Mouse (Mus musculus) embryonic facial prominence, embryonic 12.5 days (tissue): ENCODE measurements at regions not wholly inside any gene's neighbourhood (a gene's known extent, or its start where the extent isn't known, plus 50 kb on each side); places are given as distances from the start of the nearest gene placed in this dataset.

ENCODE experiments used
- ATAC-seq: fragments of 200-750 bp; cut with Nextera tagmentation; 2 replicates; pipeline ENCODE4 v1.8.0; 2017; ENCODE audit not compliant: insufficient number of reproducible peaks, insufficient read depth, low FRiP score, low TSS enrichment
- H3K27ac ChIP-seq: fragments of 300-500 bp; sonication (generic); 2 replicates; pipeline ENCODE4 v1.5.1; 2016; ENCODE audit warnings: mild to moderate bottlenecking
- H3K27me3 ChIP-seq: fragments of 300-500 bp; sonication (generic); 2 replicates; pipeline ENCODE4 v1.6.1; 2016; ENCODE audit warnings: mild to moderate bottlenecking, moderate library complexity
- H3K36me3 ChIP-seq: fragments of 300-500 bp; sonication (generic); 2 replicates; pipeline ENCODE4 v1.6.1; 2016; ENCODE audit warnings: mild to moderate bottlenecking
- H3K4me1 ChIP-seq: fragments of 300-500 bp; sonication (generic); 2 replicates; pipeline ENCODE4 v1.6.1; 2016
- H3K4me2 ChIP-seq: fragments of 300-500 bp; sonication (generic); replicated peaks from 2 replicates; pipeline ENCODE4 v1.6.1; 2016; ENCODE audit warnings: mild to moderate bottlenecking, moderate library complexity
- H3K4me3 ChIP-seq: fragments of 300-500 bp; sonication (generic); 2 replicates; pipeline ENCODE4 v1.5.1; 2016; ENCODE audit warnings: mild to moderate bottlenecking
- H3K9ac ChIP-seq: fragments of 300-500 bp; sonication (generic); 2 replicates; pipeline ENCODE4 v1.6.1; 2016; ENCODE audit warnings: mild to moderate bottlenecking, moderate library complexity
- H3K9me3 ChIP-seq: fragments of 300-500 bp; sonication (generic); 2 replicates; pipeline ENCODE4 v1.6.1; 2016; ENCODE audit warnings: mild to moderate bottlenecking, moderate library complexity
- WGBS: fragments of 180-500 bp; shearing (Covaris S2); methylation state at CpG from one replicate; pipeline ENCODE4 v1.1.7; 2016; 5-methylcytosine and 5-hydroxymethylcytosine counted together

- no peak for ATAC-seq
- H3K9me3 ChIP-seq: no peaks in the 10 kb centered on the region
- H3K27ac ChIP-seq: no peak overlapping the region
- H3K4me1 ChIP-seq: peaks cover 2% of the 10 kb centered on the region; the same call in 1 of the 2 replicates
- H3K36me3 ChIP-seq: no peaks in the 10 kb centered on the region
- H3K4me3 ChIP-seq: no peak overlapping the region
- no peaks in the 10 kb centered on the region for H3K27me3 ChIP-seq
- no peak overlapping the region for H3K4me2 ChIP-seq
- H3K9ac ChIP-seq: no peak overlapping the region
- 72% methylated on average over 4 of the region's 4 CpGs for WGBS
These were observed 408.0 kb downstream of the Prr30 start for GRCm38 (mm10) chr14:100792094-100792493.

- Histone ChIP-seq H3K9me3 (no peaks in the 10 kb centered on the region), H3K27ac (no peak overlapping the region), H3K4me1 (no peaks in the 10 kb centered on the region), H3K27me3 (no peaks in the 10 kb centered on the region), H3K4me2 (no peak overlapping the region), H3K4me3 (no peak overlapping the region), H3K36me3 (no peaks in the 10 kb centered on the region), H3K9ac (no peak overlapping the region)
- WGBS: 54% methylated on average over 3 of the region's 3 CpGs
- ATAC-seq: no peak
These were observed 418.2 kb downstream of the Prr30 start for GRCm38 (mm10) chr14:100781882-100782281.

DNA sequence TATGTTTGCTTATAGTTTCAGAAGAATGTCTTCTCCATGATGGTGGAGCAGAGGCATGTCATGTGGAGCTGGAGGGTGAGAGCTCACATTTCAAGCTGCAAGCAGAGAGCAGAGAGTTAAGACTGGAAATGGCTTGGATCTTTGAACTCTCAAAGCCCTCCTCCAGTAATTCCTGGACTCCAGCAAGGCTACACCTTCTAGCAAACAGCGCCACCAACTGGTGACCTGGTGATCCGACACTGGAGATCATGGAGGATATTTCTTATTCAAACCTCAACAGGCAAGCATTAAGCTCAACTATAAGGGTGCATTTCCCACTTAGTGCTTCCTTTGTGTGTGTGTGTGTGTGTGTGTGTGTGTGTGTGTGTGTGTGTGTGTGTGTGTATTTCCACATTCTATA lies 446.2 kb downstream of the Prr30 start:
- no peak for ATAC-seq
- 38% methylated on average over 2 of the region's 2 CpGs for WGBS

GRCm38 (mm10) chr14:100752746-100753145 lies 447.4 kb downstream of the Prr30 start:
- no peak overlapping the region for H3K4me2 ChIP-seq
- no peaks in the 10 kb centered on the region for H3K36me3 ChIP-seq
- H3K9me3 ChIP-seq: no peaks in the 10 kb centered on the region
- 89% methylated on average over 10 of the region's 10 CpGs for WGBS
- no peaks in the 10 kb centered on the region for H3K27me3 ChIP-seq
- peaks cover 5% of the 10 kb centered on the region; the same call in 1 of the 2 replicates for H3K4me1 ChIP-seq
- no peak overlapping the region for H3K4me3 ChIP-seq
- no peak overlapping the region for H3K27ac ChIP-seq
- ATAC-seq: no peak
- H3K9ac ChIP-seq: no peak overlapping the region

More for the DNA sequence above, 446.2 kb downstream of the Prr30 start:
- Histone ChIP-seq H3K9ac (no peak overlapping the region), H3K4me3 (no peak overlapping the region), H3K4me2 (no peak overlapping the region), H3K9me3 (no peaks in the 10 kb centered on the region), H3K27me3 (no peaks in the 10 kb centered on the region), H3K36me3 (no peaks in the 10 kb centered on the region), H3K4me1 (peaks cover 5% of the 10 kb centered on the region; the same call in 1 of the 2 replicates), H3K27ac (no peak overlapping the region)

DNA sequence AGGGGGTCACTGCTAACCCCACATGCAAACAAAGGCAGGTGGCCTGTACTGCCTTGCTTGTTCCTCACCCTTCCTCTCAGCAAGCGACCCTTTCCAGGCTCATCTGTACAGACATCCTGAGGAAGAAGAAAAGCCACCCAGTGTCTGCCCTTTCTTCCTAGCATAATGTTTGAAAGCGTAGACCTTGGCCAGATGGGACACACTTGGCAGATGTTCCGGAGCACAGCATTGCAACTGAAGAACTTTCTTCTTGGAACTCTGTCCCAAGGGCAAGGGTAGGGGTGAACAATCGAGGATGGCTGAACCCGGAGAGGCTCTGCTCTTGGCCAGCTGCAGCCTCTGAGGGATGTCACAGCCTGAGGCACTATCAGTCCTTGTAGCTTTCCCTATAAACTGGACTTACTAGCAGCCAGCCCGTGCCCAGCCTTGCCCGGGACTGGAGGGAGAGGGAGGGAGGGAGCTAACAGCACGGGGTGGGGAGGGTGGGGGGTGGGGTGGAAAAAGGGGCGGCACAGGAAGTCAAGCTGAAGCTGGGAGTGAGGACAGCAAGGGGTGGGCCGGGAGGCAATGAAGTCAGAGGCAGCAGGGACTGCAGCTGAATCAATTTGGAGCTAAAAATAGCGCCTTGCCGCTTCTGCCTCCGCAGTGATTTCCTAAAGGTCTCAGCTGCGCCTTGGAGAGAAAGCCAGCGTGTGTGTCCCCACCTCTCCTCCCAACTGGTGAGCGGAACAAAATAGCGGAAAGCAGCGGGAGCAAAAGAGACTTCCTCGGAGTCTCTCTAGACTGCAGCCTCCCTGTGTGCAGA lies 450.2 kb downstream of the Prr30 start:
- H3K4me3 ChIP-seq: peak overlapping the region; percentile 41
- H3K36me3 ChIP-seq: no peaks in the 10 kb centered on the region
- H3K9ac ChIP-seq: peak overlapping the region; percentile 30; the same call in 1 of the 2 replicates
- H3K9me3 ChIP-seq: no peaks in the 10 kb centered on the region
- H3K4me1 ChIP-seq: peaks cover 5% of the 10 kb centered on the region; the same call in 1 of the 2 replicates
- 7% methylated on average over 19 of the region's 19 CpGs for WGBS
- peak overlapping the region; percentile 86 for H3K27ac ChIP-seq
- peak overlapping the region; percentile 61 for H3K4me2 ChIP-seq
- no peaks in the 10 kb centered on the region for H3K27me3 ChIP-seq
- peak; percentile 95 for ATAC-seq

DNA sequence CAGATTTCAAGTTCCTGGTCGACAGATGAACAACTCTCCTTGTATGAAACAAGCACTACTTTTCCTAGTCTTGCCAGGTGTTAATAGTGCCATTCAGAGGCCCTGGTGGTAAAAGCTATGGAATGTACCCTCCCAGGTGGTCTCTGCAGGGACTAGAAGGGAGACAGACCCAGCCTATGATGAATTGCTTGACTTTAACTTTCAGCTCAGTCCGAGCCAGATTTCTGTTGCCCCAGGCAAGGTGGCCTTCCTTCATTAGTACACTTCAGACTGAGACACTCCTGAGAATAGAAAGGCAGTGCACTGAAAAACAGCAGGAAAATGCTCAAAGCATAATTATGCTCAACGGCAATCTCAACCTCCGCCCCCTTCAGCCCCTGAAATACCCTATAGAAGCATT lies 450.8 kb upstream of the Klf12 start:
- WGBS: 35% methylated on average over 4 of the region's 4 CpGs

GRCm38 (mm10) chr14:100728433-100728832 lies 444.0 kb upstream of the Klf12 start:
- Histone ChIP-seq H3K9ac (no peak overlapping the region), H3K27ac (peak overlapping the region; percentile 36; the same call in 1 of the 2 replicates), H3K9me3 (no peaks in the 10 kb centered on the region), H3K27me3 (no peaks in the 10 kb centered on the region), H3K36me3 (no peaks in the 10 kb centered on the region), H3K4me3 (no peak overlapping the region), H3K4me2 (no peak overlapping the region), H3K4me1 (peaks cover 3% of the 10 kb centered on the region; the same call in 1 of the 2 replicates)
- WGBS: 65% methylated on average over 4 of the region's 4 CpGs
- no peak for ATAC-seq

More for the DNA sequence above, 450.8 kb upstream of the Klf12 start:
- no peak overlapping the region for H3K4me2 ChIP-seq
- H3K4me3 ChIP-seq: no peak overlapping the region
- H3K27ac ChIP-seq: no peak overlapping the region
- no peaks in the 10 kb centered on the region for H3K4me1 ChIP-seq
- ATAC-seq: no peak
- H3K36me3 ChIP-seq: no peaks in the 10 kb centered on the region
- H3K27me3 ChIP-seq: no peaks in the 10 kb centered on the region
- no peaks in the 10 kb centered on the region for H3K9me3 ChIP-seq
- no peak overlapping the region for H3K9ac ChIP-seq

GRCm38 (mm10) chr14:100727701-100728100 lies 443.2 kb upstream of the Klf12 start:
- no peak overlapping the region for H3K4me2 ChIP-seq
- no peak overlapping the region for H3K9ac ChIP-seq
- H3K27me3 ChIP-seq: no peaks in the 10 kb centered on the region
- no peak overlapping the region for H3K27ac ChIP-seq
- peaks cover 3% of the 10 kb centered on the region; the same call in 1 of the 2 replicates for H3K4me1 ChIP-seq
- H3K36me3 ChIP-seq: no peaks in the 10 kb centered on the region
- H3K4me3 ChIP-seq: no peak overlapping the region
- ATAC-seq: no peak
- 49% methylated on average over 2 of the region's 2 CpGs for WGBS
- no peaks in the 10 kb centered on the region for H3K9me3 ChIP-seq

GRCm38 (mm10) chr14:100724962-100725361 lies 440.5 kb upstream of the Klf12 start:
- H3K27ac ChIP-seq: no peak overlapping the region
- H3K4me1 ChIP-seq: peaks cover 3% of the 10 kb centered on the region; the same call in 1 of the 2 replicates
- no peak for ATAC-seq
- H3K9ac ChIP-seq: no peak overlapping the region
- no peaks in the 10 kb centered on the region for H3K36me3 ChIP-seq
- no peaks in the 10 kb centered on the region for H3K27me3 ChIP-seq
- no peak overlapping the region for H3K4me3 ChIP-seq
- H3K4me2 ChIP-seq: no peak overlapping the region
- WGBS: 81% methylated on average over 8 of the region's 8 CpGs
- no peaks in the 10 kb centered on the region for H3K9me3 ChIP-seq

GRCm38 (mm10) chr14:100720667-100721066 lies 436.2 kb upstream of the Klf12 start:
- H3K4me2 ChIP-seq: no peak overlapping the region
- no peak for ATAC-seq
- WGBS: 52% methylated on average over 1 of the region's 1 CpGs

GRCm38 (mm10) chr14:100714952-100715351 lies 430.5 kb upstream of the Klf12 start:
- Histone ChIP-seq H3K4me2 (no peak overlapping the region), H3K4me1 (no peaks in the 10 kb centered on the region), H3K9ac (no peak overlapping the region), H3K27ac (no peak overlapping the region), H3K27me3 (no peaks in the 10 kb centered on the region), H3K9me3 (no peaks in the 10 kb centered on the region), H3K36me3 (no peaks in the 10 kb centered on the region), H3K4me3 (no peak overlapping the region)
- ATAC-seq: no peak
- 69% methylated on average over 2 of the region's 2 CpGs for WGBS

More at GRCm38 (mm10) chr14:100720667-100721066, 436.2 kb upstream of the Klf12 start:
- Histone ChIP-seq H3K4me3 (no peak overlapping the region), H3K9ac (no peak overlapping the region), H3K9me3 (no peaks in the 10 kb centered on the region), H3K36me3 (no peaks in the 10 kb centered on the region), H3K27me3 (no peaks in the 10 kb centered on the region), H3K27ac (no peak overlapping the region), H3K4me1 (no peaks in the 10 kb centered on the region)

- 63% methylated on average over 4 of the region's 4 CpGs for WGBS
- Histone ChIP-seq H3K27ac (no peak overlapping the region), H3K4me3 (no peak overlapping the region), H3K36me3 (no peaks in the 10 kb centered on the region), H3K9me3 (no peaks in the 10 kb centered on the region), H3K27me3 (no peaks in the 10 kb centered on the region), H3K4me1 (no peaks in the 10 kb centered on the region), H3K4me2 (no peak overlapping the region), H3K9ac (no peak overlapping the region)
- ATAC-seq: no peak
These were observed 429.6 kb upstream of the Klf12 start for GRCm38 (mm10) chr14:100713999-100714471.
